Mouse (Mus musculus) left cerebral cortex, adult 9 months (tissue): ENCODE data around the gene Sstr3.

ENCODE experiments used
- DNase-seq, 2 experiments: peaks; one replicate each; pipeline ENCODE4 v3.0.0; 2022; ENCODE audit warnings: low spot score in 2 of 2

The Sstr3 gene

GRCm38 (mm10) chr15:78559141-78559979, 14.9 kb upstream of the Sstr3 start:
- no peak for DNase-seq

GRCm38 (mm10) chr15:78557693-78558535, 13.4 kb upstream of the Sstr3 start:
- no peak for DNase-seq

GRCm38 (mm10) chr15:78554545-78555313, 10.2 kb upstream of the Sstr3 start:
- DNase-seq, result no peak

- DNase-seq, result no peak
Measured at GRCm38 (mm10) chr15:78549189-78549734, 4.8 kb upstream of the Sstr3 start.

GRCm38 (mm10) chr15:78548711-78549110, 4.2 kb upstream of the Sstr3 start:
- DNase-seq, result no peak

GRCm38 (mm10) chr15:78548336-78548665, 3.8 kb upstream of the Sstr3 start:
- DNase-seq, result no peak

- no peak for DNase-seq
Measured at GRCm38 (mm10) chr15:78547415-78548335, 3.2 kb upstream of the Sstr3 start.

- no peak for DNase-seq
Measured at GRCm38 (mm10) chr15:78546060-78546459, 1.6 kb upstream of the Sstr3 start.

- no peak for DNase-seq
Measured at GRCm38 (mm10) chr15:78544041-78544440, 444 bp downstream of the Sstr3 start.

GRCm38 (mm10) chr15:78542767-78543303, 1.6 kb downstream of the Sstr3 start:
- peak in 1 of 2 experiments; percentile 56 for DNase-seq

- DNase-seq, result no peak
Measured at GRCm38 (mm10) chr15:78542098-78542766, 2.3 kb downstream of the Sstr3 start.

GRCm38 (mm10) chr15:78541606-78542005, 2.9 kb downstream of the Sstr3 start:
- peak in 1 of 2 experiments; percentile 33 for DNase-seq

GRCm38 (mm10) chr15:78541036-78541435, 3.4 kb downstream of the Sstr3 start:
- peak in 1 of 2 experiments; percentile 47 for DNase-seq

- DNase-seq, result no peak
Measured at GRCm38 (mm10) chr15:78535723-78536421, 8.6 kb downstream of the Sstr3 start.

- DNase-seq, result no peak
Measured at GRCm38 (mm10) chr15:78533346-78533835, 11.1 kb downstream of the Sstr3 start.

- DNase-seq, result no peak
Measured at GRCm38 (mm10) chr15:78532566-78533345, 11.7 kb downstream of the Sstr3 start.

GRCm38 (mm10) chr15:78531901-78532469, 12.5 kb downstream of the Sstr3 start:
- DNase-seq, result peak; percentile 98 to 100

GRCm38 (mm10) chr15:78531451-78531720, 13.1 kb downstream of the Sstr3 start:
- no peak for DNase-seq
